Comparison of ENCODE assay signal across 22 mouse cellular contexts in the genomic region with DNA sequence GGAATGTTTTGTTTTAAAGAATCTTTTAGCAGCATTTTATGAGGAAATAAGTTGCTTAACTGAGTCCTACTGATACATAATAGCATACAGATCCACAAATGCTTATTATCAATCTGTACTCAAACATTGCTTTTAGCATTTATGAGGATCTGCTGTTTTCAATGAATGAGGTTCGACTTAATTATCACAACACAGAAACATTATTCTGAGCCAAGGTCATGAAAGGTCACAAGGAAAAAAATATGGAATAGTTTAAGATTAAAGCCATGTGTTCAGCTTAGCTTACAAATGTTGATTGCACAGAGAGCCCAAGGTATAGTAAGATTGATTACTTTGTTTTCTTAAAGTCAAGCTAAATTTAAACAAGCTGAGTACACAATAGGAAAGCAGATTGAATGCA.
"Had no signal": no experiment of that assay in that cellular context is flagged by ENCODE, and none has a peak within 500 bp of the region (broad histone marks: within the 10 kb centered on the region; RNA-seq: fewer than 3 reads in every experiment).

No protein-coding gene starts in this region.

- DNase-seq: kidney, adult 2 months; kidney, postnatal 10 days; kidney, postnatal 36 days; layer of hippocampus, postnatal 36 days; left cerebral cortex, postnatal 4 days; liver, postnatal 0 days; lung, postnatal 10 days; lung, postnatal 4 days; midbrain, embryonic 14.5 days; right cerebral cortex, adult 18-20 months; right cerebral cortex, postnatal 14 days; right cerebral cortex, postnatal 4 days; thymus, adult 2 months; thymus, postnatal 14 days; thymus, postnatal 4 days had no signal

- H3K9me3 ChIP-seq: limb, embryonic 12.5 days; limb, embryonic 15.5 days; lung, embryonic 15.5 days had no signal

- H3K4me3 ChIP-seq: limb, embryonic 12.5 days; limb, embryonic 15.5 days; lung, embryonic 15.5 days had no signal

- ATAC-seq: liver, postnatal 0 days had no signal

- H3K36me3 ChIP-seq: limb, embryonic 12.5 days; limb, embryonic 15.5 days; lung, embryonic 15.5 days had no signal

- H3K27me3 ChIP-seq: limb, embryonic 12.5 days; limb, embryonic 15.5 days; lung, embryonic 15.5 days had no signal

- H3K4me1 ChIP-seq: limb, embryonic 12.5 days; limb, embryonic 15.5 days; lung, embryonic 15.5 days had no signal

- H3K27ac ChIP-seq: limb, embryonic 12.5 days; limb, embryonic 15.5 days; liver, embryonic 14.5 days; lung, embryonic 15.5 days; stomach, postnatal 0 days had no signal

- H3K4me2 ChIP-seq: limb, embryonic 12.5 days; limb, embryonic 15.5 days; liver, embryonic 11.5 days; lung, embryonic 15.5 days; midbrain, embryonic 11.5 days had no signal

- H3K9ac ChIP-seq: limb, embryonic 12.5 days; limb, embryonic 15.5 days; liver, embryonic 14.5 days; liver, postnatal 0 days; lung, embryonic 15.5 days had no signal
